Mouse (Mus musculus): ENCODE measurements around the gene Anxa11. TPM values are rescaled to one million over a fixed set of nuclear protein-coding genes. Genes with fewer than 3 reads are reported as not detected.
A peak's percentile ranks its signal among the peaks of the same experiment; 100 is the strongest.
"Not testable (repeated sequence)": the region's sequence is repeated elsewhere in the genome, so short reads cannot be mapped to it uniquely, and the experiment has no call there.

Anxa11 gene
- polyA plus RNA-seq (2015; fragmentation: Nextera tagmentation; extraction: Ambion mirVana), result 3.1 and 3.4 TPM in 2 replicates

GRCm38 (mm10) chr14:25841991-25842687, at the start of gene Anxa11:
Anxa11 (plus strand) TSS chr14:25842156.
- peaks cover 14% of the 10 kb centered on the region for H3K4me1 ChIP-seq (replicated peaks)
- H3K36me3 ChIP-seq, result no peaks in the 10 kb centered on the region
- peak; percentile 57; the same call in 1 of the 2 replicates for ATAC-seq (ENCODE audit: low FRiP score)
- WGBS, result under 1% methylated on average over 54 of the region's 54 CpGs
- no peaks in the 10 kb centered on the region for H3K9me3 ChIP-seq
- peak within 1 kb of the TSS; percentile 62 for H3K9ac ChIP-seq
- H3K27ac ChIP-seq, result no peak within 1 kb of the TSS
- H3K27me3 ChIP-seq, result peaks cover 52% of the 10 kb centered on the region
- peak within 1 kb of the TSS; percentile 52 for H3K4me3 ChIP-seq
- peak within 1 kb of the TSS; percentile 90 for H3K4me2 ChIP-seq

DNA sequence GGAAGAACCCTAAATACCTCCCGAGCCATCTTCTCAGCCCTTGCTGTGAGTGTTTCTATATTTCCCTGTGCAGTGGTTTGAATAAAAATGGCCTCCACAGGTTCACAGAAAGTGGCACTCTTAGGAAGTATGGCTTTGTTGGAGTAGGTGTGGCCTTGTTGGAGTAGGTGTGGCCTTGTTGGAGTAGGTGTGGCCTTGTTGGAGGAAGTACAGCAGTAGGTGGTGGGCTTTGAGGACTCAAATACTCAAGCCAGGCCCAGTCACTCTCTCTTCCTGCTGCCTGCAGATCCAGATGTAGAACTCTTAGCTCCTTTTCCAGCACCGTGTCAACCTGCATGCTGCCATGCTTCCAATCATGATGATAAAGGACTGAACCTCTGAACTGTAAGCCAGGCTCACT, 47.6 kb upstream of the Anxa11 start:
- ATAC-seq (ENCODE audit: low FRiP score), result no peak

GRCm38 (mm10) chr14:25795067-25795466, 46.9 kb upstream of the Anxa11 start:
- ATAC-seq (ENCODE audit: low FRiP score), result no peak
- WGBS, result 71% methylated on average over 6 of the region's 6 CpGs

More for the DNA sequence above, 47.6 kb upstream of the Anxa11 start:
- Histone ChIP-seq H3K4me2 (no peak overlapping the region), H3K4me1 (replicated peaks) (peaks cover 11% of the 10 kb centered on the region), H3K9ac (no peak overlapping the region), H3K4me3 (no peak overlapping the region), H3K27me3 (0 out of 2 replicates have a peak, but pooled peaks cover 4% of the 10 kb centered on the region), H3K9me3 (no peaks in the 10 kb centered on the region), H3K27ac (no peak overlapping the region), H3K36me3 (no peaks in the 10 kb centered on the region)
- WGBS, result 96% methylated on average over 2 of the region's 2 CpGs

DNA sequence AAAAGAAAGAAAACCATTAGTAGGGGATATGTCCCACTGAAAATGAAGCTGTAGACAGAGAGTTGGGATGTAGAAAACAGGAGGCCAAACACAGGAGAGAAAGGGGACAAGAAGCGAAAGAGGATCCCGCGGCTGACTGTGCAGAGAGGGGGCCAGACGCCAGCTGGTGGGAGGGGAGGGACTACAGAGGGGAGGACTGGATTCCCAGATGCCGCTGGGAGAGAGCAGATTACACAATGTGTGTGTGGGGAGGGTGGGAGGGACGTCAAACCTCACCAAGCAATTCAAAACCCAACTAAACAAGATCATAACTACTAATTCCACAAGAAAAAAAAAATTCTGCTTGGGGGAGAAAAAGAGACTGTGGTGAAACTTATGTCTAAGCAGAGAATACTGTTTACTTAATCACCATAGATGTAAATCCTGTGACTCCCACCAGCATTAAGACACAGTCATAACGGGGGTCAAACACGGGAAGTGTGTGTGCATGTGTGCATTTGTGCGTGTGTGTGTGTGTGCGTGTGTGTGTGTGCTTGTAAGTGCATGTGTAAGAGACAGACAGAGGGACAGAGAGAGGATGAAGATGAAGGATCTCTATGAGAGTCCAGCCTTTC, 46.3 kb upstream of the Anxa11 start:
- H3K27ac ChIP-seq, result 0 out of 2 replicates have a peak overlapping the region, but pooled peaks have one; percentile 48
- 31% methylated on average over 10 of the region's 10 CpGs for WGBS

More at GRCm38 (mm10) chr14:25795067-25795466, 46.9 kb upstream of the Anxa11 start:
- H3K27me3 ChIP-seq, result peaks cover 10% of the 10 kb centered on the region; the same call in 1 of the 2 replicates
- no peak overlapping the region for H3K9ac ChIP-seq
- 0 out of 2 replicates have a peak overlapping the region, but pooled peaks have one; percentile 48 for H3K27ac ChIP-seq
- H3K4me1 ChIP-seq (replicated peaks), result peaks cover 11% of the 10 kb centered on the region
- no peak overlapping the region for H3K4me2 ChIP-seq
- no peak overlapping the region for H3K4me3 ChIP-seq
- H3K9me3 ChIP-seq, result no peaks in the 10 kb centered on the region
- H3K36me3 ChIP-seq, result no peaks in the 10 kb centered on the region

DNA sequence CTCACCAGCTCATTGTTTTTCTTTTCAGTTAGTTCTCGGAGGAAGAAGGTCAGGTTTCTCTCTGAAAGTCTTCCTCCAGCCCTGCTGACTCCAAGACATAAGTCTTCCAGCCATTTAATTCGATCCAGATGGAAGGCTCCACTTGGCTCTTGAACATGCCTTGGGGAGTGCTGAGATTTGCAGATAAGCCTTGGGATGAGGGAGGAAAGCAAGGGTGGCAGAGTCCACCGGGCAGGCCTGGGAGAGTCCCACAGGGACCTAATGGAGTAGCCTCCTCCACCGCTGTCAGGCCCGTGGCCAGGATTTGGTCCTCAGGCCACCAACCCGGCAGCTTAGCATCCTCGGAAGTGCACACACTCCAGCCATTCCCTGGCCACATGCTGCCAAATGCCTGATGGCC, 45.3 kb upstream of the Anxa11 start:
- 77% methylated on average over 7 of the region's 7 CpGs for WGBS
- peaks cover 11% of the 10 kb centered on the region for H3K4me1 ChIP-seq (replicated peaks)
- H3K27me3 ChIP-seq, result peaks cover 10% of the 10 kb centered on the region; the same call in 1 of the 2 replicates
- no peak overlapping the region for H3K4me2 ChIP-seq
- H3K9ac ChIP-seq, result no peak overlapping the region
- no peak for ATAC-seq (ENCODE audit: low FRiP score)
- no peak overlapping the region for H3K4me3 ChIP-seq
- no peaks in the 10 kb centered on the region for H3K36me3 ChIP-seq
- no peaks in the 10 kb centered on the region for H3K9me3 ChIP-seq
- H3K27ac ChIP-seq, result no peak overlapping the region

More for the DNA sequence above, 46.3 kb upstream of the Anxa11 start:
- Histone ChIP-seq H3K27me3 (peaks cover 10% of the 10 kb centered on the region; the same call in 1 of the 2 replicates), H3K9me3 (no peaks in the 10 kb centered on the region), H3K36me3 (no peaks in the 10 kb centered on the region), H3K4me2 (no peak overlapping the region), H3K9ac (no peak overlapping the region), H3K4me3 (no peak overlapping the region), H3K4me1 (replicated peaks) (peaks cover 11% of the 10 kb centered on the region)
- ATAC-seq (ENCODE audit: low FRiP score), result no peak

GRCm38 (mm10) chr14:25800166-25800960, 41.6 kb upstream of the Anxa11 start:
- no peak overlapping the region for H3K27ac ChIP-seq
- peaks cover 11% of the 10 kb centered on the region for H3K4me1 ChIP-seq (replicated peaks)
- no peaks in the 10 kb centered on the region for H3K9me3 ChIP-seq
- peak overlapping the region; percentile 6; the same call in 1 of the 2 replicates for H3K4me2 ChIP-seq
- H3K4me3 ChIP-seq, result no peak overlapping the region
- no peak for ATAC-seq (ENCODE audit: low FRiP score)
- WGBS, result 29% methylated on average over 19 of the region's 19 CpGs
- peaks cover 10% of the 10 kb centered on the region; the same call in 1 of the 2 replicates for H3K27me3 ChIP-seq
- no peaks in the 10 kb centered on the region for H3K36me3 ChIP-seq
- no peak overlapping the region for H3K9ac ChIP-seq

DNA sequence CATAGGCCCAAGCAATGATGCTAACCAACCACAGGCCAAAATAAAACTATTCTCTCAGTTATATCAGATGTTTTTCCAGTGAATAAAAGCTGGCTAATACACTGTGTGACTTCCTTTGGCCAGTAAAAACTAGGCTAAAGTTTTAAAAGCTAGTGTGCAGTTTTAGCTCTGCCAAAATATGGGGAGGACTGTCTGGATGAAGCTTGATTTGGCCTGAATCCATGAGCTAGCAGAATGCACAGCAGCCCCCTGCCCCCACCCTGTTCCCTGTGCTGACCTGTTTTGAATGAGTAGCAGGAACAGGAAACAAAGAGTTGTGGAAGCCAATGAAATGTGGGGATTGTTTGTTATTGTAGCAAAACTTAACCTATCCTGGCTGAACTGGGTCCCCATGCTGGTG, 39.4 kb upstream of the Anxa11 start:
- H3K4me2 ChIP-seq, result no peak overlapping the region
- no peak for ATAC-seq (ENCODE audit: low FRiP score)
- no peak overlapping the region for H3K27ac ChIP-seq
- 0 out of 2 replicates have a peak, but pooled peaks cover 5% of the 10 kb centered on the region for H3K4me1 ChIP-seq (replicated peaks)
- no peaks in the 10 kb centered on the region for H3K36me3 ChIP-seq
- peaks cover 10% of the 10 kb centered on the region; the same call in 1 of the 2 replicates for H3K27me3 ChIP-seq
- H3K9me3 ChIP-seq, result no peaks in the 10 kb centered on the region
- H3K4me3 ChIP-seq, result no peak overlapping the region
- H3K9ac ChIP-seq, result no peak overlapping the region

DNA sequence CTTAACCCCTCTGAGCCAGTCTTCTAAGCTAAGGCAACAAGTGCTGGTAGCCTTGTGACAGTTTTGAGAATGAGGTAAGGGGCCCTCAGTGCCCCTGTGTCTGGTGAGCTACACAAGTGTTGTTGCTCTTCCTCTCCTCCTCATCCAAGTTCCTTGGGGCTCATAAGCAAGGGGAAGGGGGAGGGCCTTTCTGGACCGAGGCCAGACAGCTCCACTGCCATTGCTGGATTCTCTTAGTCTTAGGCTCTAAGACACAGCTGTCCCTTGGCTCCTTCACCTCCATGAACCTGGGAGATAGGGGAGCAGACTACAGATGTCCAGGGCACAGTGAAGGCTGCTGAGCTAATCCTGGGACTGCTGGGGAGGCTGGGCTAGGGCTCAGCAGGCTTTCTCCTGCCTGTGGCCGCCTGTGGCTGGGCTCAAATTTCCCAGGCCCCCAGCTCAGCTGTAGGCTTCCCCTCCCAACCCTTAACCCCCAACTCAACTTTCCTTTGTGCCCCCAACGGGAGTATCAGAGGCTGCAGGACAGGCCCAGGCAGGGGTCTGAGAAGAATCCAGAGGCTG, 38.6 kb upstream of the Anxa11 start:
- no peak overlapping the region for H3K27ac ChIP-seq
- H3K36me3 ChIP-seq, result no peaks in the 10 kb centered on the region
- no peaks in the 10 kb centered on the region for H3K9me3 ChIP-seq
- no peak overlapping the region for H3K9ac ChIP-seq
- no peak for ATAC-seq (ENCODE audit: low FRiP score)
- H3K4me3 ChIP-seq, result no peak overlapping the region
- no peak overlapping the region for H3K4me2 ChIP-seq
- 0 out of 2 replicates have a peak, but pooled peaks cover 5% of the 10 kb centered on the region for H3K4me1 ChIP-seq (replicated peaks)
- WGBS, result 32% methylated on average over 3 of the region's 3 CpGs
- peaks cover 10% of the 10 kb centered on the region; the same call in 1 of the 2 replicates for H3K27me3 ChIP-seq

- Histone ChIP-seq H3K4me1 (replicated peaks) (0 out of 2 replicates have a peak, but pooled peaks cover 5% of the 10 kb centered on the region), H3K27ac (no peak overlapping the region), H3K9ac (no peak overlapping the region), H3K27me3 (no peaks in the 10 kb centered on the region), H3K36me3 (no peaks in the 10 kb centered on the region), H3K4me2 (no peak overlapping the region), H3K9me3 (no peaks in the 10 kb centered on the region), H3K4me3 (no peak overlapping the region)
- ATAC-seq (ENCODE audit: low FRiP score), result no peak
- WGBS, result 65% methylated on average over 7 of the region's 7 CpGs
Observed at GRCm38 (mm10) chr14:25805871-25806270, 36.1 kb upstream of the Anxa11 start.

DNA sequence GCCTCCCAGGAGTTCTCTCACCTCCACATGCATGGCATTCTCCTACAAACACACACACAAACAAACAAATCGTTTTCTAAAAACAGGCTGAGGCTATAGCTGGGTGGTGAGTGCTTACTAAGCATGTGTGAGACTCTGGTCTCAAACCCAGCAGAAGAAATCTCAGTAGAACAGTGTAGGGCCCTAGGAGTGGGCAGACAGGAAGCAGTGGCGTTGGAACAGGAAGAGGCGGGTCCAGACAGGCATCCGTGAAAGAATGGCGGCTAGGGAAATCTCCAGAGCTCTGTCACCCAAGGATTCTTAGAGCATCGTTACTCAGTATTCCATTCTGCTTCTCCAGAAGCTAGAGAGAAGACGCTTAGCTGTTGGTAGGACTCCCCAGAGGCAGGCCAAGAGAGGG, 35.4 kb upstream of the Anxa11 start:
- WGBS, result 92% methylated on average over 7 of the region's 7 CpGs
- Histone ChIP-seq H3K4me2 (no peak overlapping the region), H3K4me1 (replicated peaks) (0 out of 2 replicates have a peak, but pooled peaks cover 5% of the 10 kb centered on the region), H3K9me3 (no peaks in the 10 kb centered on the region), H3K9ac (no peak overlapping the region), H3K36me3 (no peaks in the 10 kb centered on the region), H3K4me3 (no peak overlapping the region), H3K27ac (no peak overlapping the region), H3K27me3 (no peaks in the 10 kb centered on the region)
- no peak for ATAC-seq (ENCODE audit: low FRiP score)

GRCm38 (mm10) chr14:25811026-25811425, 30.9 kb upstream of the Anxa11 start:
- H3K27me3 ChIP-seq; H3K4me3 ChIP-seq; H3K9ac ChIP-seq; H3K4me2 ChIP-seq; H3K4me1 ChIP-seq (replicated peaks); H3K36me3 ChIP-seq; ATAC-seq (ENCODE audit: low FRiP score); H3K27ac ChIP-seq; H3K9me3 ChIP-seq: not testable (repeated sequence)
- WGBS, result 55% methylated on average over 1 of the region's 1 CpGs

DNA sequence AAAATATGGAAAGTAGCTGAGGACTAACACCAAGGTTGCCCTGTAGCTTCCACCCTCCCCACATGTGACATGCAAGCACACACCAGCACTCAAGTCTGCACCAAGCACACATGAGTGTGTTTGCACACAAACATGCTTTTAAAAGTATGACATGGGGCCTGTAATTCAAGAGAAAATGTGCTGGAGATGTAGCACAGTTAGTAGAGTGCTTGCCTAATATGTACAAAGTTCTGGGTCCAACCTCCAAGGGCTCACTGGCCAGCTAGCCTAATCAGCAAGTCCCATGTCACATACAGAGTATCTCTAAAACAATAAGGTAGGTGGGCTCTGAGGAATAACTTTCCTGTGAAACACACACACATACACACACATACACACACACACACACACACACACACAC, 27.8 kb upstream of the Anxa11 start:
- H3K4me3 ChIP-seq, result no peak overlapping the region
- H3K4me2 ChIP-seq, result no peak overlapping the region
- no peak for ATAC-seq (ENCODE audit: low FRiP score)
- H3K9ac ChIP-seq, result no peak overlapping the region
- no peaks in the 10 kb centered on the region for H3K9me3 ChIP-seq
- H3K27me3 ChIP-seq, result no peaks in the 10 kb centered on the region
- H3K4me1 ChIP-seq (replicated peaks), result peaks cover 3% of the 10 kb centered on the region; the same call in 1 of the 2 replicates
- H3K27ac ChIP-seq, result no peak overlapping the region
- H3K36me3 ChIP-seq, result no peaks in the 10 kb centered on the region
